Mouse (Mus musculus) testis, postnatal 10 days (tissue): ENCODE results near the gene Poln.

Experiments
- DNase-seq: peaks from one replicate; pipeline ENCODE4 v3.0.0; 2021; ENCODE audit warnings: low spot score

Gene Poln

DNA sequence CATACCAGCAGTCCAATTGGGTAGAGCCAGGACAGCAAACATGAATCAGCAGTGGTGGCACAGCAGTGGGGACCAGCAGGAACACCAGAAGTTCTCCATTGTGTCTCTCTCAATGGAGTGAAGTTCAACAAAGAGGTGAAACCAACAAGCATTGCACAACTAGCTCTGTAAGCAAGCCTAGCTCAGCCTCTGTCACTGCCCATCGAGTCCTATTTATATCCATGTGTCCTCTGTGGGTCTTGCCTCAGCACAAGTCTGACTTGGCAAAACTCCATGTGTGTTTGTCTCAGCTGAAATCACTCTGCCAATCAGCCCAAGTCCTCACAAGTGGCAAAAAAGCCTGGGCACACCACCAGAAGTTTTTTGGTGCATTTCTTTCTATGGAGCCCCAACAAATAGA, 63.6 kb downstream of the Poln start:
- DNase-seq: no peak

- DNase-seq: no peak
Measured at GRCm38 (mm10) chr5:34097333-34097732, 71.9 kb downstream of the Poln start.

DNA sequence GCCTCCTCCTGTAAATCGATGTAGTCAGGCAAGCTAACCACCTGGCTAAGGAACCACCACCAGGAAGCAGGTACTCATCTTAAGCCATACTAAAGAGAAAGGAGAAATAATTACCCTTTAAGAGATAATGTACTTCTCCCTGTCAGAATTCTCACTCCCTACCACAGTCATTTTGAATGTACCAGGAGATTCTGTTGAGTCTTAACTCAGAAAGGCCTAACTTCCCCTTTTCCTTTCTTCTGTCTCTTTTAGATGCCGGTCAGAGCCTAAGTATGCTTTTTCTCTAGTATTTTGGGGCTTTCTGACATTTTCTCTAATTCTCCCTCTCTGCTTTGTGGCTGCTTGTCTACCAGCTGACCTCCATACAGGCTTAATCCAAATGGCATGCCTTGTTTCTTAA, 76.2 kb downstream of the Poln start:
- no peak for DNase-seq

GRCm38 (mm10) chr5:34032520-34032919, 136.7 kb downstream of the Poln start:
- no peak for DNase-seq

- no peak for DNase-seq
Measured at GRCm38 (mm10) chr5:34031022-34031421, 138.2 kb downstream of the Poln start.

DNA sequence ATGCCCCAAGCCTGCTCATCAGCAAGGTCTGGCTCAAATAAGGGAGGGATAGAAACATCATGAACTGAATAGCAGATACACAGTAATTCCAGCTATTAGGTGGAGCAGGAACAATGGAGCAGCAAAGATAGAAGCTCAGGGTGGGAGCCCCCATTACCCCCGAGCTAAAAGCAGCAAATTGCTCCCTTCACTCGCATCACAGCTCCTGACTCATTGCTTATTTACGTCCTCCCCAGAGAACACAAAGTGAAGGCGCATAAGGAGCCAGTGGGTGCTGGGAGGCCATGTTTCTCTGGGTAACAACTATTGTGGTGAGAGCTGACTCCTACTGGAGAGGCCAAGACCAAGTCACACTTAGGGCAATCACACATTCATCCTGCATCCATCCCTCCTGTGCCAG, 139.1 kb downstream of the Poln start:
- no peak for DNase-seq

GRCm38 (mm10) chr5:34018968-34019367, 150.3 kb downstream of the Poln start:
- DNase-seq: no peak

DNA sequence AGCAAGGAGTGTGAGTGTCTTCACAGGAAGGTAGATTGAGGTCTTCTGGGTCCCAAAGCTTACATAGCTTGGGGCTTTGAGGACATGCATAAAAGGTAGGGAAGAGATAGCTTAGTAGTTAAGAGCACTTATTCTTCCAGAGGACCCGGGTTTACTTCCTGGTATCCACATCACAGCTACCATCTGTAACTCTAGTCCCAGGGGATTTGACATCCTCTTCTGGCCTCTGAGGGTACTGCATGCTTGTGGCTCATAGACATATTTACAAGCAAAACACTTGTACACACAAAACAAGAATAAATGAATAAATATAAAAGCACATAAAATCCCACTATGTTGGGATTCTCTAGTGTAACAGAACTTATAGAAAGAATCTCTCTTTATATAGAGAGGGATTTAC, 154.6 kb downstream of the Poln start:
- DNase-seq: no peak

- DNase-seq: no peak
Measured at GRCm38 (mm10) chr5:34007392-34007941, 161.8 kb downstream of the Poln start.

DNA sequence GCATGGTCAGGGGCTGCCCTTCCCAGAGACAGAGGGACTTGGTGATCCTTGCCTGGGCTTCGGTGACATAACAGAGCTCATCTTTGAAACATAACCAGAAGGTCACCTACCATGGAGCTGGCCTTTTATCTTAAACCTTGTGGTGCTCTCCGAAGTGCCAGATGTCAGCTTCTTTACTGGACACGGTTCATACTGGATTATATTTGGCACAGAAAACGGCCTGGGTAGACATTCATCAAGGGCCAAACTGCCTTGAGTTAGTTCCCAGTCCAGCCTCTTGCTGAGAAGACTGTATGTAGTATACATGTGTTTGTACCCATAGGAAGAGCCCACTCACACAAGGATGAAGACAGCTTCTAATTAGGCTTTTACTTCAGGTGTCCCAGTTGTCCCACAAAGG, 162.4 kb downstream of the Poln start:
- no peak for DNase-seq

- no peak for DNase-seq
Measured at GRCm38 (mm10) chr5:34004618-34005017, 164.6 kb downstream of the Poln start.

DNA sequence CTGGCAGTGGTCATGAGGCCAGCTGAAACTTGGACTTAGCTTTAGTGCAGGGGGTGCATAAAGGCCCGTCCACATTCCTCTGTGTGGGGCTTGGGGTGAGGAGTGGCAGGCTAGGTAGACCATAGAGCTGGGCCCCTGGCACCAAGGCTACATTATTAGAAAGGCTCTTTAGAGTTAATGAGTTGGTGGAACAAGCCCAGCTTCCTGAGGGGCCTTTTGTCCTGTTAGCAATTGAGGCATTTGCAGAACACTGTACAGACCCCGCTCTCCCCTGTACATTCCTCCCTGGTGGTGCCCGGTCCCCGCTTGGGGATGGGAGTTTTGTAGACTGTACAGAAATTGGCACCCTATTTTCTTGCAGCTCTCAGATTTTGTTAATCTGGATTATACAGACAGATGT, 166.6 kb downstream of the Poln start:
- DNase-seq: no peak

DNA sequence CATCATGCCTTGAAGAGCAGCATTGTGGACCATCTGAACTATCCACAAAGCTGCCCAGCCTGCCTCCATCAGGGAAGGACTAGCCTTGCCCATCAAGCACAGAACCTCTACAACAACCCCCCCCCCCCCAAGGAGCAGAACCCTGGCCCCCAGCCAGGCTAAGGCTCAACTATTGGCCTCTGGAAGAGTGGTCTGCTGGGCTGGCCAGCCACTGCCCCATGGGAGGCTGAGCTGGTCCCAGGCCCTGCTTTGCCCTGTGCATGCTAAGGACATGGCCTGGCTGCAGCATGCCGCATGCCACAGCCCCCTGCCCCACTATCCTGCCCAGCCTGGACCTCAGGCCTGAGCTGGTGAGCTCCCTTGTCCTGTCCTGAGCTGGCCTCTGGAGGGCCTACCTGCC, 167.8 kb downstream of the Poln start:
- no peak for DNase-seq

DNA sequence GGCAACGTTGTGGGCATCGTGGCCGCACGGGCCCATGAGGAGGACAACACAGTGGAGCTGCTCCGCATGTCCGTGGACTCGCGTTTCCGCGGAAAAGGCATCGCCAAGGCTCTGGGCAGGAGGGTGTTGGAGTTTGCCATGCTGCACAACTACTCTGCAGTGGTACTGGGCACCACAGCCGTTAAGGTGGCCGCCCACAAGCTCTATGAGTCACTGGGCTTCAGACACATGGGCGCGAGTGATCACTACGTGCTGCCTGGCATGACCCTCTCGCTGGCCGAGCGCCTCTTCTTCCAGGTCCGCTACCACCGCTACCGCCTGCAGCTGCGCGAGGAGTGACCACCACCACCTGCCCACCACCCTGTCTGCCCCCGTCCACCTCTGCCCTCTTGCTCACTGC, 168.4 kb downstream of the Poln start:
- no peak for DNase-seq

GRCm38 (mm10) chr5:33999466-34000090, 169.7 kb downstream of the Poln start:
- no peak for DNase-seq

DNA sequence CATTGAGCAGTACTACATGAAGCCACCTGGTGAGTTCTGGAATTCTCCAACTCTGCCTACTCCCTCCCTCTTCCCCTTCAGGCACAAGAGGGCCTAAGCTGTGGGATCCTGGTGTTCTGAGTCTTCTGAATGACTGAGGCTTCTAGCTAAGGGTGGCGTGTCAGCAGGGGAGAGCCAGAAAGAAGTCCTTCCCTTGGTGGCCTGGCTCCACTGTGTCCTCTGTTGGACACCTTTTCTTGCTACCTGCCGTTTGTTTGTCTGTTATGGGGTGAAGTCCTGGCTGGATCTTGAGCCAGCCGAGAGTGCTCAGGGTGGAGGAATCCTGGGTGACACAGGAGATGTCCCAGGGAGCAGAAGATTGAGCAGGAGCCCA, 170.8 kb downstream of the Poln start:
- DNase-seq: no peak

DNA sequence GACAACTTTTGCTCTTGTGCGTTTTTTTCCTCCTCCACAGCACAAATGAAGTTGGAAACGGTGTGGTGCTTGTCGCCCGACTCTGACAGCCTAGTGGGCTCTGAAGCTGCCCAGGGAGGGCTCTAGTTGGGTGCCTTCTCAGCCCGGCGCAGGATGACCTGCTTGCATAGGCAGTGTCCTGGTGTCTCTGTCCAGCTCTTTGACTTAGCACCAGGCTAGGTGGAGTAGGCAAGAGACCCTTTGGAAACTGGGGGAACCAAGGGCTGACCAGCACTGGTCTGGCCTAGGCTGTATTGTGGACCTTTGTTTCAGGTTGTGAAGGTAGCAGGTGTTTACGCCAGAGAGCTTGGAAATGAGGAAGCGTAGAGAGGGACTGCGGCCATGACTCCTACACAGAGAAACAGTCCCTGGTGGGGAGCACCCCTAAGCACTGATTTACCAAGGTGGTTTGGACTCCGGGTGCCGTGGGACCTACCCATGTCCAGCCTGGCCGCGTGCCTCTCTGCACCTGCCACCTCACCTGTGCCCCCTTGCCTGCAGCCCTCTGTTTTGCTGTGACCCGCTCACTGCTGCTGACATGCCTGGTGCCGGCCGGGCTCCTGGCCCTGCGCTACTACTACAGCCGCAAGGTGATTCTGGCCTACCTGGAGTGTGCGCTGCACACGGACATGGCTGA, 171.3 kb downstream of the Poln start:
- DNase-seq: no peak

GRCm38 (mm10) chr5:33997051-33997741, 172.1 kb downstream of the Poln start:
- DNase-seq: peak; percentile 72

- DNase-seq: no peak
Measured at GRCm38 (mm10) chr5:33996694-33997045, 172.6 kb downstream of the Poln start.

DNA sequence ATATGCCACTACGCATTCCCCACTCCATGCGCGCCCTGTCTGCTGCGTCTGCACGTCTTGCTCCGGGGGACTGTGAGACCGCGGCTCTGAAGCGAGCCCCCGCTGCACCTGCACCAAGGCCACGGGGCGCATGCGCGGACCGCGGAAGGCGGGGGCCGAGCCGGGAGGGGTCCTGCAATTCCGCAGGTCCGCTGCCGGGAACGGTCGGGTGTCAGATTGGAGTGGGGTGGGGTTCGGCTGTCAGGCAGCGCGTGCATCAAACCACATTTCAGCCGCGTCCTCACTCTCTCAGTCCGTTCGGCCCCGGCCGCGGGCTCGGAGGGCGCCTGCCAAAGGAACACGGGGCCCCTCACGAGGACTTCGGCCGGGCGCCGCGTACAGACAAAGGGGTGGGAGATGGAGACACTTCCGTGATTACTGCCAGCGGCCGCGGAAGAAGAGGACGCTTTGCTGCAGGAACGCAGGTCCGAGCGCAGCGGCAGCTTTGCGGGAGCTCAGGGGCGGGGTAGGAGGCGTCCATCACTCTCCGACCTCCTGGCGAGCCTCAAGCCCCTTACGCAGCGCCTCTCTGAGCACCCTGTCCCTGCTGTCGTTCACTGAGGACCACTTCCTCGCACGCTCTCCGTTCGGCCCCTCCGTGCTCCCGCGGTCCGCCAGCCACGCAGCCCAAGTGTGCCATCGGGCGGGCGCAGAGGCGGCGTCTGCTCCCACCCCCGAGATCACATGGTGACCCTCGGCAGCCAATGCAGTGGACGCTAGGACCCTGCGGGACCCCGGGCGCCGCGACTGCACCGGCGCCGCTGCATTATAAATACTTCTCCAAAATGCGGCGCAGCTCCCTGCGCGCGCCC, 173.2 kb downstream of the Poln start, which contains the start of gene Nat8l:
TSS of gene Nat8l (plus strand) at position 142 of the 851 bp plus-strand sequence.
- DNase-seq: peak; percentile 63

GRCm38 (mm10) chr5:33994671-33995625, 174.3 kb downstream of the Poln start:
- peak; percentile 77 for DNase-seq
